8 mouse cellular contexts compared by ENCODE assay signal in genomic region chr15:81848301-81848700, GRCm38 (mm10). TPM values are rescaled to one million over a fixed set of nuclear protein-coding genes. Genes with fewer than 3 reads are reported as not detected.
DNase-seq lines count a peak whose midpoint lies in the region; ATAC-seq and TF ChIP-seq lines count a peak whose summit lies in the region.

No protein-coding gene starts in this region.

- no peaks in the 10 kb centered on the region for H3K4me1 ChIP-seq in forebrain, postnatal 0 days (ENCODE audit: insufficient read depth)
- H3K4me1 ChIP-seq in forebrain, embryonic 15.5 days: 0 out of 2 replicates have a peak, but pooled peaks cover 2% of the 10 kb centered on the region
- H3K4me1 ChIP-seq in midbrain, postnatal 0 days (ENCODE audit: insufficient read depth, low read length): no peaks in the 10 kb centered on the region

- no peak overlapping the region for H3K4me3 ChIP-seq in forebrain, postnatal 0 days (ENCODE audit: low read depth, low read length)
- no peak overlapping the region for H3K4me3 ChIP-seq in forebrain, embryonic 15.5 days
- no peak overlapping the region for H3K4me3 ChIP-seq in midbrain, postnatal 0 days (ENCODE audit: low read depth, low read length)

- H3K9me3 ChIP-seq in forebrain, postnatal 0 days (ENCODE audit: low read length): no peaks in the 10 kb centered on the region
- no peaks in the 10 kb centered on the region for H3K9me3 ChIP-seq in forebrain, embryonic 15.5 days
- no peaks in the 10 kb centered on the region for H3K9me3 ChIP-seq in midbrain, postnatal 0 days (ENCODE audit: low read length)

- H3K9ac ChIP-seq in forebrain, postnatal 0 days: no peak overlapping the region
- no peak overlapping the region for H3K9ac ChIP-seq in forebrain, embryonic 15.5 days (replicated peaks)
- no peak overlapping the region for H3K9ac ChIP-seq in midbrain, postnatal 0 days (replicated peaks; ENCODE audit: low read length, poor library complexity, severe bottlenecking)

- no peak for ATAC-seq in forebrain, postnatal 0 days
- no peak for ATAC-seq in forebrain, embryonic 15.5 days (replicated peaks)
- ATAC-seq in midbrain, postnatal 0 days (ENCODE audit: low FRiP score): no peak

- H3K4me2 ChIP-seq in forebrain, postnatal 0 days (ENCODE audit: low read depth): no peak overlapping the region
- no peak overlapping the region for H3K4me2 ChIP-seq in forebrain, embryonic 15.5 days (replicated peaks)
- no peak overlapping the region for H3K4me2 ChIP-seq in midbrain, postnatal 0 days (ENCODE audit: low read depth, low read length, poor library complexity, severe bottlenecking)

- H3K27ac ChIP-seq in forebrain, postnatal 0 days (ENCODE audit: low read depth, low read length): no peak overlapping the region
- H3K27ac ChIP-seq in forebrain, embryonic 15.5 days (replicated peaks): no peak overlapping the region
- H3K27ac ChIP-seq in midbrain, postnatal 0 days (ENCODE audit: low read depth, low read length): no peak overlapping the region

- peaks cover 34% of the 10 kb centered on the region for H3K36me3 ChIP-seq in forebrain, postnatal 0 days (ENCODE audit: insufficient read depth)
- H3K36me3 ChIP-seq in forebrain, embryonic 15.5 days: peaks cover 35% of the 10 kb centered on the region
- H3K36me3 ChIP-seq in midbrain, postnatal 0 days (ENCODE audit: insufficient read depth, low read length): peaks cover 32% of the 10 kb centered on the region

- TF ChIP-seq CTCF in forebrain, postnatal 0 days (IDR thresholded peaks at IDR 0.05; ENCODE audit: low read depth): peak; percentile 67
- peak; percentile 68 for TF ChIP-seq CTCF in midbrain, postnatal 0 days (IDR thresholded peaks at IDR 0.05)

- WGBS in forebrain, postnatal 0 days: 20% methylated on average over 7 of the region's 7 CpGs
- WGBS in forebrain, embryonic 15.5 days: 33% methylated on average over 7 of the region's 7 CpGs
- WGBS in midbrain, postnatal 0 days: 26% methylated on average over 7 of the region's 7 CpGs

- peak; percentile 50 for DNase-seq in forebrain, postnatal 0 days
- DNase-seq in right cerebral cortex, postnatal 14 days: peak; percentile 51
- no peak for DNase-seq in right cerebral cortex, postnatal 4 days
- peak; percentile 63 to 77 for DNase-seq in cerebellum, postnatal 14 days
- DNase-seq in kidney, postnatal 4 days: peak; percentile 67 to 76
- DNase-seq in midbrain, postnatal 0 days (ENCODE audit: low spot score): peak; percentile 54
- DNase-seq in ovary, adult 18-20 months (ENCODE audit: low spot score): no peak

- no peaks in the 10 kb centered on the region for H3K27me3 ChIP-seq in forebrain, postnatal 0 days (ENCODE audit: insufficient read depth, low read length)
- no peaks in the 10 kb centered on the region for H3K27me3 ChIP-seq in forebrain, embryonic 15.5 days
- no peaks in the 10 kb centered on the region for H3K27me3 ChIP-seq in midbrain, postnatal 0 days (ENCODE audit: insufficient read depth, low read length)

RNA-seq across cellular contexts. Expression of gene Tob2, which starts 10.3 kb away (rescaled TPM):
- total RNA-seq in forebrain, postnatal 0 days (2014; rRNA removed): 9.2 and 13.0 TPM in 2 replicates
- 11.4 TPM in 2 replicates for polyA plus RNA-seq in forebrain, postnatal 0 days (2015; fragmentation: Nextera tagmentation; extraction: Ambion mirVana)
- polyA plus RNA-seq in forebrain, embryonic 15.5 days (2015; fragmentation: Nextera tagmentation; extraction: Ambion mirVana): 20.2 and 21.1 TPM in 2 replicates
- 10.9 and 15.4 TPM in 2 replicates for total RNA-seq in midbrain, postnatal 0 days (2014; rRNA removed)
- 12.2 and 14.2 TPM in 2 replicates for polyA plus RNA-seq in midbrain, postnatal 0 days (2015; fragmentation: Nextera tagmentation; extraction: Ambion mirVana)

RNA-seq across cellular contexts. Expression of gene Phf5a, which starts 23.4 kb away (rescaled TPM):
- 41.5 and 48.5 TPM in 2 replicates for total RNA-seq in forebrain, postnatal 0 days (2014; rRNA removed)
- polyA plus RNA-seq in forebrain, postnatal 0 days (2015; fragmentation: Nextera tagmentation; extraction: Ambion mirVana): 107 and 112 TPM in 2 replicates
- 124 and 128 TPM in 2 replicates for polyA plus RNA-seq in forebrain, embryonic 15.5 days (2015; fragmentation: Nextera tagmentation; extraction: Ambion mirVana)
- total RNA-seq in midbrain, postnatal 0 days (2014; rRNA removed): 31.8 and 34.1 TPM in 2 replicates
- polyA plus RNA-seq in midbrain, postnatal 0 days (2015; fragmentation: Nextera tagmentation; extraction: Ambion mirVana): 107 and 118 TPM in 2 replicates

RNA-seq across cellular contexts. Expression of gene Aco2, which starts 23.8 kb away (rescaled TPM):
- 354 and 357 TPM in 2 replicates for total RNA-seq in forebrain, postnatal 0 days (2014; rRNA removed)
- polyA plus RNA-seq in forebrain, postnatal 0 days (2015; fragmentation: Nextera tagmentation; extraction: Ambion mirVana): 234 and 251 TPM in 2 replicates
- 243 and 244 TPM in 2 replicates for polyA plus RNA-seq in forebrain, embryonic 15.5 days (2015; fragmentation: Nextera tagmentation; extraction: Ambion mirVana)
- total RNA-seq in midbrain, postnatal 0 days (2014; rRNA removed): 380 and 412 TPM in 2 replicates
- 257 and 279 TPM in 2 replicates for polyA plus RNA-seq in midbrain, postnatal 0 days (2015; fragmentation: Nextera tagmentation; extraction: Ambion mirVana)

RNA-seq across cellular contexts. Expression of gene Tef, which starts 46.1 kb away (rescaled TPM):
- total RNA-seq in forebrain, postnatal 0 days (2014; rRNA removed): 60.2 and 71.8 TPM in 2 replicates
- 21.9 and 27.8 TPM in 2 replicates for polyA plus RNA-seq in forebrain, postnatal 0 days (2015; fragmentation: Nextera tagmentation; extraction: Ambion mirVana)
- 31.9 and 32.6 TPM in 2 replicates for polyA plus RNA-seq in forebrain, embryonic 15.5 days (2015; fragmentation: Nextera tagmentation; extraction: Ambion mirVana)
- 60.1 and 60.6 TPM in 2 replicates for total RNA-seq in midbrain, postnatal 0 days (2014; rRNA removed)
- 23.6 and 25.4 TPM in 2 replicates for polyA plus RNA-seq in midbrain, postnatal 0 days (2015; fragmentation: Nextera tagmentation; extraction: Ambion mirVana)

Comparison
In these comparisons a context has a peak if more than half of its experiments do, and no peak if none do; other contexts are left out.
1. DNase-seq: peak in forebrain, postnatal 0 days (single experiment), right cerebral cortex, postnatal 14 days (single experiment), cerebellum, postnatal 14 days (2 of 2), kidney, postnatal 4 days (2 of 2) and midbrain, postnatal 0 days (single experiment); none in right cerebral cortex, postnatal 4 days (single experiment) and ovary, adult 18-20 months (single experiment).